Comparison of ENCODE assay signal across 16 mouse cellular contexts in genomic region chr16:76232174-76232573, GRCm38 (mm10).
DNase-seq lines count a peak whose midpoint lies in the region; ATAC-seq and TF ChIP-seq lines count a peak whose summit lies in the region.
"Had no signal": no experiment of that assay in that cellular context is flagged by ENCODE, and none has a peak within 500 bp of the region (broad histone marks: within the 10 kb centered on the region; RNA-seq: fewer than 3 reads in every experiment).

No protein-coding gene starts in this region.

- no peak overlapping the region for H3K4me3 ChIP-seq in heart, adult 2 months
- no peak overlapping the region for H3K4me3 ChIP-seq in lung, postnatal 0 days (ENCODE audit: low read depth, low read length)
- H3K4me3 ChIP-seq: embryonic facial prominence, embryonic 13.5 days; forebrain, embryonic 12.5 days; heart, embryonic 12.5 days; hindbrain, embryonic 10.5 days had no signal

- peaks cover 3% of the 10 kb centered on the region for H3K4me1 ChIP-seq in heart, adult 2 months (ENCODE audit: control insufficient read depth, insufficient read depth, low read length)
- H3K4me1 ChIP-seq in lung, postnatal 0 days (ENCODE audit: insufficient read depth, low read depth, low read length): no peaks in the 10 kb centered on the region
- H3K4me1 ChIP-seq: embryonic facial prominence, embryonic 13.5 days; forebrain, embryonic 12.5 days; heart, embryonic 12.5 days; hindbrain, embryonic 10.5 days had no signal

- H3K36me3 ChIP-seq in heart, adult 2 months (ENCODE audit: control insufficient read depth, insufficient read depth, low read length): no peaks in the 10 kb centered on the region
- H3K36me3 ChIP-seq in lung, postnatal 0 days (ENCODE audit: insufficient read depth, low read length): no peaks in the 10 kb centered on the region
- H3K36me3 ChIP-seq: embryonic facial prominence, embryonic 13.5 days; forebrain, embryonic 12.5 days; heart, embryonic 12.5 days; hindbrain, embryonic 10.5 days had no signal

- H3K4me2 ChIP-seq in lung, postnatal 0 days (replicated peaks; ENCODE audit: low read depth, low read length): no peak overlapping the region
- H3K4me2 ChIP-seq: embryonic facial prominence, embryonic 13.5 days; forebrain, embryonic 12.5 days; heart, embryonic 12.5 days; hindbrain, embryonic 14.5 days had no signal

- no peak overlapping the region for H3K9ac ChIP-seq in heart, adult 2 months (ENCODE audit: low read depth, low read length)
- H3K9ac ChIP-seq in lung, postnatal 0 days (replicated peaks; ENCODE audit: low read depth): no peak overlapping the region
- H3K9ac ChIP-seq: embryonic facial prominence, embryonic 13.5 days; forebrain, embryonic 12.5 days; heart, embryonic 12.5 days; hindbrain, embryonic 14.5 days had no signal

- intact Hi-C loops in heart, adult 2 months (cut with DNase I): no loop called here

- no peaks in the 10 kb centered on the region for H3K27me3 ChIP-seq in heart, adult 2 months (ENCODE audit: control insufficient read depth, insufficient read depth, low read length)
- H3K27me3 ChIP-seq in lung, postnatal 0 days (replicated peaks; ENCODE audit: insufficient read depth, low read length): no peaks in the 10 kb centered on the region
- H3K27me3 ChIP-seq: embryonic facial prominence, embryonic 13.5 days; forebrain, embryonic 12.5 days; heart, embryonic 12.5 days had no signal

- no peak overlapping the region for H3K27ac ChIP-seq in heart, adult 2 months
- no peak overlapping the region for H3K27ac ChIP-seq in lung, postnatal 0 days (ENCODE audit: low read length)
- H3K27ac ChIP-seq: embryonic facial prominence, embryonic 13.5 days; forebrain, embryonic 12.5 days; hindbrain, embryonic 10.5 days; hindbrain, embryonic 14.5 days had no signal

- peak; percentile 10 for DNase-seq in adrenal gland, postnatal 10 days
- DNase-seq in adrenal gland, postnatal 36 days: no peak
- DNase-seq in heart, adult 8-10 months (ENCODE audit: low spot score): peak; percentile 7
- DNase-seq in heart, adult 2 months: no peak
- DNase-seq in lung, postnatal 0 days (ENCODE audit: low spot score): peak; percentile 89
- no peak for DNase-seq in lung, postnatal 4 days
- DNase-seq in ovary, postnatal 10 days (ENCODE audit: low spot score): no peak
- no peak for DNase-seq in layer of hippocampus, adult 18-20 months (ENCODE audit: low spot score in 2 of 2)
- DNase-seq: adrenal gland, postnatal 25 days; gastrocnemius, postnatal 10 days had no signal

- no peak for TF ChIP-seq EP300 in heart, adult 2 months (IDR thresholded peaks at IDR 0.05; ENCODE audit: insufficient read depth, low read depth, low read length)
- TF ChIP-seq EP300 in lung, postnatal 0 days (IDR thresholded peaks at IDR 0.05): peak; percentile 89

- TF ChIP-seq CTCF in heart, adult 2 months (IDR thresholded peaks at IDR 0.05): no peak
- no peak for TF ChIP-seq CTCF in lung, postnatal 0 days (IDR thresholded peaks at IDR 0.05)

- WGBS in heart, adult 2 months: 34% methylated on average over 3 of the region's 3 CpGs
- 18% methylated on average over 3 of the region's 3 CpGs for WGBS in lung, postnatal 0 days

- no peaks in the 10 kb centered on the region for H3K9me3 ChIP-seq in lung, postnatal 0 days (ENCODE audit: low read length)
- H3K9me3 ChIP-seq: embryonic facial prominence, embryonic 13.5 days; forebrain, embryonic 12.5 days; heart, embryonic 12.5 days; hindbrain, embryonic 10.5 days had no signal

- H3K79me2 ChIP-seq in heart, adult 2 months (replicated peaks; ENCODE audit: control insufficient read depth, insufficient read depth, low read length): no peaks in the 10 kb centered on the region

- ATAC-seq in lung, postnatal 0 days: peak; percentile 87
- ATAC-seq: forebrain, embryonic 16.5 days had no signal

- TF ChIP-seq POLR2A in heart, adult 2 months (IDR thresholded peaks at IDR 0.05; ENCODE audit: insufficient read depth, low read depth, low read length): no peak

Comparison
In these comparisons a context has a peak if more than half of its experiments do, and no peak if none do; other contexts are left out.
1. DNase-seq: peak in adrenal gland, postnatal 10 days (single experiment), heart, adult 8-10 months (single experiment) and lung, postnatal 0 days (single experiment); none in adrenal gland, postnatal 36 days (0 of 2), heart, adult 2 months (0 of 2), lung, postnatal 4 days (0 of 2), ovary, postnatal 10 days (single experiment) and layer of hippocampus, adult 18-20 months (0 of 2).